Mouse (Mus musculus): ENCODE data around the gene Ssbp1.

The Ssbp1 gene

DNA sequence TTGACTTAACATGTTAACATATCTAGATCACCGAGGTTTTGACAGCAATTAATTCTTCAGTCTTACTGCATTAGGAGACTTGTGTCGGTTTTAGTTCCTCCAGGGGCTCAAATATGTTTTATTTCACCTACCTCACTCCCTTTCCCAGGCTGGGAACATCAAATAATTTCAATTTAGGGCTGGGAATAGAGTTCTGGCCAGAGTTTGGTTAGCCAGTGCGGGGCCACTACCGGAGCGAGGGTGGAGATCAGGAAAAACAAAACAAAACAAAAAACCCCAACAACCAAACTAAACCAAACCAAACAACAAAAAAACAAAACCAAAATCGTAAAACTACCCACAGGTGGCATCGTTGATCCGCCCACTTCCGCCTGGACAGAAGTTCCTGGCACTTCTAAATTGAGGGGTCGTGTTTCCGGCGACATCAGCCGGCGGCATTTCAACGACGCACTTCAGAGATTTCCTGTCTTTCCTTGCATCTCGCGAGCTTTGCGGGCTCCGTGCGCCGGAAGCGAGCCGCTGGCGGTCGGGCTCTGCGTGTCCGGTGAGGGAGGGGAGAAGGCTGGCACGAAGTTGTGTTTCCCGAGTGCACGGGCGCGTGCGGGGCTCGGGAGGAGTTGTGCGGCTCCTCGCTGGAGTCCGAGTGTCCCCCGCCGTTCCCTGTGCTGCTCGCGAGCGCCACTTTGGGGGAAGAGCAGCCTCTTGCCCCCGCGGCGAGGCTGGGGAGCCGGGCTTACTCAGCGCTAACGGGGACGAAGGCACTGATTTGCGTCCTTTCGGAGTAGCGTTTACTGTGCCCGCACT, at the start of gene Ssbp1:
Gene Ssbp1, plus strand, starts transcription at position 437 of the 804 bp plus-strand sequence.
- DNase-seq (ENCODE audit: low spot score in 2 of 2) = peak; percentile 67 to 92

DNA sequence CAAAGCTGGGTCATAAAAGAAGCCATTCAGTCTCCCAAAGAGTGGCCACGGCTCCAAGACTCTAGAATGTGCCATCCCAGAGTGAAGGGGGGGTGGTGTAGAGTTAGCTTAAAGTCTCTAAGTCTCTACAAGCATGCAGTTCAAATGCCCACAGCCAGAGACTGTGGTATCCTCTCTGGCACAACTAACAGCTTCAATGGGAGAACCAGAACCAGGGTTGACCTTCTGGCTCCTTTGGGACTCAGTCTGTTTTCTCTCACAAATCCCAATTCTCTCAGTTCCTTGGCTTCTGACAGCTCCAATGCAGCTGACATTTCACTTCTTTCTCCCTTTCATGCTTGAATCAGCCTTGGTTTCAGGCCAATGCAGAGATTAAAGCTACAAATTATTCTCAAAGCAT, 48.1 kb upstream of the Ssbp1 start:
- no peak for DNase-seq (ENCODE audit: low spot score in 2 of 2)

DNA sequence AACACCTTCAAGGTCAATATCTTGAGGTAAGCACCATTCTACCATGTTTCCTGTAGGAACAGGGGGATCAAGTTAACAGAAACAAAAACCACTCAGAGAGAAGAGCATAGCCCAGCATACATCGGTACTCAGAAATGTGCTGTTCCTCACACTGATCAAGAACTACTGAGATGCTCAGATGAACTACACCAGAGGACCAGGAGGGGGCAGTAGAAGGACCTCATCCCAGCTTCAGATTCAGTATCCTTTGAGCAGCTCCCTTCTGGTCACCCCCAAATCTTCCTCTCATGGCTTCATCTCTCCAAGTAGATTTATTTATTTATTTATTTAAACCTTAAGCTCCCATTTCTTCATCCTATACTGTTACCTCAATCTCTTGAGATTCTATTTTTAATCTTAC, 47.4 kb upstream of the Ssbp1 start:
- DNase-seq (ENCODE audit: low spot score in 2 of 2) = peak in 1 of 2 experiments; percentile 65

DNA sequence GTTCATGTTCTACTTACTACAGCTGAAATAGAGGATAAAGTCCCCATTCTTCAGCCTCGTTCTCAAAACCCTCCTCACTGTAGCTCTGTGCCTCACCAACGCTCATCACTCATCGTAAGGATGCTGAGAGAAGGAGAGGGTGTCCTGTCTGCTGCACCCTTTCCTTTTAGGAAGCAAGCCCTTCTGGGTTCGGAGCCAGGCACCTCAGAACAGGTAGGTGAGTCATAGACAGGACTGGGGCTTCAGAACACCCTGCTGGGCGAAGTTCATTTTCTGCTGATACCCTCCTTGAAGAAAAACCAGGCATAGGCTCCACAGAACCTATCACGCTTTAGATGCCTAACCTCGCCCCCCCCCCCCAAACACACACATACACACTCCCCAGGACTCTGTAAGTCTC, 43.7 kb upstream of the Ssbp1 start:
- DNase-seq (ENCODE audit: low spot score in 2 of 2) = no peak

DNA sequence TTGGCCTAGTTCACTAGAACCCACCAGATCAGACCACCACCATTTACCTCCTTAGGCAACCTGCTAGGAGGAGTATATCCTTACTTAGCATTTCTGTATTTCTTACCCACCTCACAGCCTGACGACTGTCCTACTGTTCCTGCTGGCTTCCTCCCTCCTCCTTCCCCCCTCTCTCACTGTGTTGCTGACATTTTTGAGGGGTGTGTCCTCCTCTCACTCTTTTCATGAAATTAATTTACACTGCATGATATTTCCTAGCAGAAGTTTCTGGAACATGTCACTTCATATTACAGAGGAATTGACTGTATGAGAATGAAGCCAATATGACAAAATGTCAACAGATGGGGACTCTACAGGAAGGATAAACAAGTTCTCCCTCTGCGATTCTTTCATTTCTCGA, 42.5 kb upstream of the Ssbp1 start:
- DNase-seq (ENCODE audit: low spot score in 2 of 2) = no peak

DNA sequence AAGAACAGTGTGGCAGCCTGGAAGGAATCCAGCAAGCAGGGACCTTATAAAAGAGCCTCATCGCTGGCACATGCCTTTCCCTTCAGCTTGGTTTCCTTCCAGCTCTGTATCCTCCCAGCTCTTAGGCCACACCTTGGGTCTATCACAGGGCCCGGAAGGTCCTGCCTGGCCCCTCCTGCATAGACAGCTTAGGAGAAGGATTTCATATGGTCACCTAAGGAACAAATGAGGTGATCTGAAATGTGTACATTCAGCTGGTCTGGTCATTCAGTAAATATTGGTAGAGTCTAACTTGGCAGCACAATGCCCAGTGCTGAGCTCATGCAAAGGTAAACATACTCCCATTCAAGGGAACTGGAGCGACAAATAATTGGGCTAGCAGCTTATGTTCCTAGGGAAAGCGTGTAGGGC, 41.6 kb upstream of the Ssbp1 start:
- DNase-seq (ENCODE audit: low spot score in 2 of 2) = no peak

DNA sequence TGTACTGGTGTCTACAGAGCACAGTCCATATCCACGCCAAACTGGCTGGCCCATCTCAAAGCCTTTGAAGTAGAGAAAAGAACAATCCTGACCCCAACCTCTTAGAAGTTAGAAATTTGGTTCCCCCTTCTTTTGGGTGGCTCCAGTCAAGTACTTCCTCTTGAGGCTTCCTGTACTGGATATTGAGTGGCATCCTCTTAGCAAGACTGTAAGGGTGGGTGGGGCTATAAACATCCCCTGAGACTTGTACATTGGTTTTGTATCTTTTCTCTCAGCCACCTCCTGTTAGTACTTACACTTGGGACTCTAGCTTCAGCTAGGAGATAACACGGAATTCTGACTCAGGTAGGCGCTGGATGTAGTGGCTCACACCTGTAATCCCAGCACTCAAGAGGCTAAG, 40.9 kb upstream of the Ssbp1 start:
- no peak for DNase-seq (ENCODE audit: low spot score in 2 of 2)

DNA sequence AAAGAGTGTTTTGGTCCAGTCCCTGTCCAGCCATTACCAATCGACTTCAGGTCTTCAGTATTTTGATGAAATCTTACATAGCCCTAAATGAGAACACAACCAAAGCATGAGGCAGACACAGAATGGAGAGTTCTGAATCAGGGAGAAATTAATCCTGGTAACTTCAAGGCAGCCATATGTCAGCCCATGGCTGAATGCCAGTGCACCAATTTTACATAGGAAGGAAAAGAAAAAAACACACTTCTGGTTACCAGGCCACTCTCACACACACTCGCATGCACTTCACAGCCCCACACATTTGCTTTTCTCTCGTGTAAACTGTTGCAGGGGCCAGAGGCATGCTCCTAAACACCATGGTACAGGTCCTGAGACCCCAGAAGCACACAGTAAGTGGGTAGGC, 40.3 kb upstream of the Ssbp1 start:
- DNase-seq (ENCODE audit: low spot score in 2 of 2) = peak in 1 of 2 experiments; percentile 55

DNA sequence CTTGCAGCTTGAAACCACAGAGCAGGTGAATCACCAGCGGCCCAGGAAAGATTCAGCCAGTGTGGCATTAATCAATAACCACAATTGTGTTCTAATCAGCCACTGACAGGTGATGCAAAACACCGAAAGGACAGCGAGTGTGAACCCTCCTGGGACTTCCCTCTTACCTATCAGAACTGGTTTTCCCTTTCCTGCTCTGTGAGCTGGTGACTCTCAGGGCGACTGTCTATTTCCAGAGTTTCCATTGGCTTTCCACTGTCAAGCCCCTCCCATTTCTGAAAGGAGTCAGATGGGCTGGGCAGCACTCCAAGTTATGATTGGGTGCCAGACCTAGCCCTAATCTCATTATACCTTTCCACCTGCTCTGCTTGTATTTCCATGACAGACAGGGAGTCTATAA, 39.8 kb upstream of the Ssbp1 start:
- DNase-seq (ENCODE audit: low spot score in 2 of 2) = no peak

DNA sequence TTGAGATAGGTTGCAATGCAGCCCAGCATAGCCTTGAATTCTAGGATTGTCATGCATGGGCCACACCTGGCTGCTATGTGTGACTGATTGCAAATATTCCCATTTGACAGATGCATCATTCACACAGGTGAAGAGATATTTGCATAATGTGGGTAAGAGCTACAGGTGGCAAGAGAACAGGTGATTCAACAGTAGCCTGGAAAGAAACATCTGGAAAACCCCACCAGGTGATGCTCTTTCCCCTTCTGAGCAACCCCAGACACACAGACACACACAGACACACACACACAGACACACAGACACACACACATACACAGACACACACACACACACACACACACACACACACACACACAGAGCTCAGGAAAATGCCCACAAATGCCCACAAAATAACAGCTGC, 39.3 kb upstream of the Ssbp1 start:
- DNase-seq (ENCODE audit: low spot score in 2 of 2) = no peak

DNA sequence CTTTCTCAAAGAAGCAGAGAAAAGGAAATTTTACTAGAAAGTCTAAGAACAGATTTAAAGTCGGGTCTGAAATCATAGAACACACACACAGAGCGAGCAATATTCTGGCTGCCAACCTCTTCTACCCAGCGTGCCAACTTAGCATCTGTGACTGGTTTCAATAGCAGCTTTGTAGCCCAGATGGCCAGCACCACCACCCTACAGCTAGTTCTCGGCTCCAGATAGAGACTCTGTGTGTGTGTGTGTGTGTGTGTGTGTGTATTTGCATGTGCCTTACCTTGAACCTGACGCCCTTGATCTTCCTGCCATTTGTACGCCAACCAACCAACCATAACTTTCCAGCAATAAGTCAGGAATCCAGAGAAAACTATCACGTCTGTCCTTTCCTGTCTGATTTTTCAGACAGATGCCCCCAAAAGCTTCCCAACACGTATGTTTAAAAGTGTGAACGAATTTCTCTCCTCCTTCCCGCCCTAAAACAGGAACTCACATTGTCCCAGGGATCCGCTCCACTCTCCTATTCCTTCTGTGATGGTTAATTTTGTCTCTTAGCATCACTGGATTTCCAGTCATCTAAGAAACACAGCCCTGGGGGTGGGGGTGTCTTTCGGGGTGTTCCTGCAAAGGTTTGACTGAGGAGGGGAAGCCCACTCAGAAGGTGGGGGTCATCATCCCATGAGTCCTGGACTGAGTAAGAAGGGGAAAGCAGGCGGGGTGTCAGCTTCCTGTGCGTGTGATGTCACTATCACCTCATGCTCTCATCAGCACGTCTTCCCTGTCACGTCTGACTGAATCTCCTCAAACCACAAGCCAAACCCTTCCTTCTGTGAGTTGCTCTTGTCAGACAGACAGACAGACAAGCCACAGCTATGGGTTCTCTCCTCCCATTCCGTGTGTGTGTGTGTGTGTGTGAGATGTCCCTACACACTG, 38.5 kb upstream of the Ssbp1 start:
- peak in 1 of 2 experiments; percentile 80 for DNase-seq (ENCODE audit: low spot score in 2 of 2)

DNA sequence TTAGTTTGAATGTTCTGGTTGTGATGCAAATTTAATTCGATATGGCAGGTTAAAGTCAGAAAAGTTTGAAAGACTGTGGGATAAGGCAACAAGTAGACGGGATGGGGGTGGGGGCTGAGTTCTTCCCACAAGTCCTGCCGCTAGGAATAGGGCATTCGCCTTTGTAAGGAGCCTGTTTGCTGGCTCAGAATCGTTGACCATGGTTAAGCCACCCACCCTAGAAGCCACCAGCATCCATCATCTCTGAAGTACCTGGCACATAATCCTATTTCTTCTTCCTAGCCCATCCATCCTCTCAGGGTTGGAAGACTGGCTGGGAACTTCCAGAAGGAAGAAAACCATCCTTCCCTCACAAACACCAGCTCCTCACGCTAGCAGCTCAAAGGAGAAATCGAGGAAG, 36.5 kb upstream of the Ssbp1 start:
- no peak for DNase-seq (ENCODE audit: low spot score in 2 of 2)

DNA sequence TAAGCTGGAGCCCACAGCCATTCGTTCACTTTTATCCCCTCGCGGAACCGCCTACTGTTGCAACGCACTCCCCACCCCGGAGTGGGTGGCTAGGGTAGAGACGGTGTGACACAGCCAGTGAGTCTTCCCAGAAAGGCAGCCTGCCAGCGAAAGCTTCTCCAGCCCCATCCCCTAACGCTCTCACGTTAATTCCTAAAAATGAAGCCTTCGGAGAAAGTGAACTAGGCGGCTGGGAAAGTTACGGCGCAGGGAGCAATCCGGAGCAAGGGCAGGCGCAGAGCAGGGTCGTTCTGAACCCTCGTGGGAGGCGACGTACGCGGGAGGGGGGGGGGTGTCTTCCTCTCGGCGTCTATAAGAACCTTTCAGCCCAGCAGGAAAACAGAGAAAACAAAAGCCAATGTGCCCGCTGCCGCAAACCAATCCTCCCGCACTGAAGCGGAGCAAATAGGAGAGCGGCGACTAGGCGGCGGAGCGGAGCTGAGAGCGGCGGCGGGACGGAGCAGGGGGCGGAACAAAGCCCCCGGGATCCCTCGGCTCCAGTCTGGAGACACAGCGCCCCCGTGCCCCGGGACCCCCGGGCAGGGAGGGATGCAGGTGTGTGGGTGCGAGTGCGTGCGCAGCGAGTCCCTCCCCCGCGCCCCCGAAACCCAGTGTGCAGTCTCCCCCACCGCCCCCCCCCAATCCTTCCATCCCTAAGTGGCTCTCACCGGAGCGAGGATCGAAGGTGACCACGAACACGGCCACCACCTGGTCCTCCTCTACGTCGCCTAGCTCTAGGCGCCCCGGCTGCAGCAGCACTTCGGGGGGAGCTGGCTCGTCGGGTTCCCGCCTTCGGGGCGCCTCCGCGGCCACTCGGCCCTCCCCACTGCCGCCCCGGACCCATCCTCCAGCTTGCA, 35.8 kb upstream of the Ssbp1 start:
- DNase-seq (ENCODE audit: low spot score in 2 of 2) = peak in 1 of 2 experiments; percentile 73

DNA sequence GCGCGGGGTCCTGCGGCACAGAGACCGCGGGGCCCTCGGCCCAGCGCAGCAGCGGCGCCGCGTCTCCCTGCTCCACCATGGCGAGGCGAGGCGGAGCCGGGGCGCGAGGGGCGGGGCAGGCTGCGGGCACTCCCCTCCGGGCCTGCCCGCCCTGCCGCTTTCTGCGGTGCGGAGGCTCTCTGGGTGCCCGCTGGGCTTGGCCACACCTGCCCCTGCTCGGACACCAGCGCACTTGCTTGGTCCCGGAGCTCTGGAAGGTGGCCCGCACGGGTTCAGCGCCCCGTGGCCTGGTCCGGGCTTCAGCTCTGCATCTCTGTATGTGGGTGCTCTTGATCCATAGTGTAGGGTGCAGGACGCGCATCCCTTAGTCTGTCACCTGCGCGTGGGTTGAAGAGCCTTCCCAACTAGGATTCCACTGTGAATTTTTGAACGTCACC, 35.1 kb upstream of the Ssbp1 start, which contains the start of gene E330009J07Rik:
Gene E330009J07Rik, minus strand, starts transcription at position 89 of the 437 bp plus-strand sequence.
- peak; percentile 68 to 75 for DNase-seq (ENCODE audit: low spot score in 2 of 2)

DNA sequence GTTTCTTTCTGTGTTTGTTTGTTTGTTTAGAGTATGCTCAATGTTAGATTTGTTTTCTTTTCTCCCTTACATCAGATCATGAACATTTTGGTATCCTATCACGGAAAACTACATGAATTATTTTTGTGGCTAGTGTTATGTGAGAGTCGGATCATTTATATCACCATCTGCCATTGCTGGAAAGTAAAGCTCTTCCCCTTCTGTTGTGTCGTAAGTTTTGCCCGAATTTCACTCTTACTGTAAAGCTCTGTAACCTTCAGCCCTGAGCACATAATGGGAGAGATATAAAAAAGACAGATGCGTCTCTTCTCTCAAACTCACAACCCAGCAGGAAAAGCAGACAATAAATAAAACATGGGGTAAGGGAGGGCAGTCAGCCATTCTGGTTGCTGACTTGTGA, 32.2 kb upstream of the Ssbp1 start, which contains the start of gene Wee2:
Gene Wee2, plus strand, starts transcription at position 153 of the 400 bp plus-strand sequence.
- no peak for DNase-seq (ENCODE audit: low spot score in 2 of 2)

DNA sequence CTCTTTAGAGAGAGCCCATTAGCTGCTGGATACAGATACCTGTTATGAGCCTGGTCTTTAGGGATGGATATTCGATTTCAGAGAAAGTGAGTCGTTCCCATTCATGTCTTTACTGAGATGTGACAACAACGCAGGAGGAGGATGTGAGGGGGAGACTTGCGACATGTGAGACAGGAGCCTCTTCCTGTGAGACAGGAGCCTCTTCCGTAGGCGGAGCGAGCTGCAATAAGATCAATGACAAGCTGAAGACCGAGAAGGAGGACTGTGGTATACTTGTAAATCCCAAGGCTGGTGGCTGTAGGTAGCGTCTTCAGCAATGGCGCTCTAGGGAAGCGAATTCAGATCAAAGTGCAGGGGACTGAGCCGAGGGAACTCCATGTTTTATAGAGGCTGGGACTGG, 31.4 kb upstream of the Ssbp1 start:
- DNase-seq (ENCODE audit: low spot score in 2 of 2) = no peak

DNA sequence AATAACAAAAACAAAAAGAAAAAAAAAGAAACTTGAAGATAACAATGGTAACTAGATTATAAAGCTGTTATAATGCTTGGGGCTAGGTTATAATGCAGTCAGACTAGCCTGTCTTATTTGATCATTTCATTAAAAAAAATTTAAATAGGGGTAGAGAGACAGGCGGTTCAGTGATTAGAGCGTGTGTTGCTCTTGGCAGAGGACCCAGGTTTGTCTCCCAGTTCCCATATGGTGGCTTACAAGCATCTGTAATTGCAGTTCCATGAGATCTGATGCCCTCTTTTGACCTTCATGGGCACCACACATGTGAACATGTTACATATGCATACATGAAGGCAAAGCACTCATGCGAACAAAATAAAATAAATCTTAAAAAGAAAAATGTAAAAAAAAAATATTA, 29.9 kb upstream of the Ssbp1 start:
- DNase-seq (ENCODE audit: low spot score in 2 of 2) = no peak

DNA sequence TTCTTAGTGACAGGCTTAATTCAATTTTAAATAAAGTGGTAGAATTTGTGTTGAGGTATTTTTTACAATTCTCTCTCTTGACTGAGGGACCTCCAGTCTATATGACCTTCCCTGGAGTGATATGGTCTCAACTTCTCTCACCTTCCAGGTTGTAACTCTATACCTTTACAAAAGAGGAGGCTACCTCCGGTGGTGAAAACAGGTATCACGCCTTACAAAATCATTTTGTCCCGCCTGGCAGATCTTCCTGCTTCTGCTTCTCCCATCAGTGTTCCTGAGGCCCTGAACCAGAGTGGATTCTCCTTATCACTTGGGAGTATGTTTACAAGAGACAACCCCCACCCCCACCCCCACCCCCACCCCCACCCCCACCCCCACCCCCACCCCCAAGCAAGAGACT, 29.4 kb upstream of the Ssbp1 start:
- DNase-seq (ENCODE audit: low spot score in 2 of 2) = no peak

DNA sequence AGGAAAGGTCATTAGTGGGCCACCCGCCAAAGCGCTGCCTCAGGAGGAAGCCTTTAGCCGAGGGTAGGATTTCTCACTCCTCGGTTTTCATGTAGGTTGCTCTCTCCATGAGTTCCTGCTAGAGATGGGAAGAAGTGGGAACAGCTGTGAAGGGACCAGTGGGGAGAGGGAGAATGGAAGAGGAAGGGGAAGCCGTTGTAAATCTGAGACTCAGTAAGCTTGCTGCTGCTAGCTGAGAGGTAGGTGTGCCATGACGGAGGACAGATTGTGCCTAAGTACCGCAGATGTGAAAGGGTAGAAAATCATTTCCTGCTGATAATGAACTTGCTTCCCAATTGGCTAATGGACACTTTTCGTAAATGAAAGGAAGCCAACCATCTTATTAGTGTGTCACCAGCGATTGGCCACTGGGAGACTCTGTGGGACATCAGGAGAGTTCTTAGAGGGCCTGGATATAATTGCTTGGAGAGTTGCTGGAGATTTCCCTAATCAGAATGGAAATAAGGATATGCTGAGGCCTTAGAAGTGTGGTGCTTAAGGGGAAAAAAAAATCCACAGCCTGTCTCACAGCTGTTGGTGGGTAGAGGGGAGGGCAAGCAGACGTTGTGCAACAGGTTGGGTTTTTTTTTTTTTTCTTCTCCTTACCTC, 27.7 kb upstream of the Ssbp1 start:
- no peak for DNase-seq (ENCODE audit: low spot score in 2 of 2)

DNA sequence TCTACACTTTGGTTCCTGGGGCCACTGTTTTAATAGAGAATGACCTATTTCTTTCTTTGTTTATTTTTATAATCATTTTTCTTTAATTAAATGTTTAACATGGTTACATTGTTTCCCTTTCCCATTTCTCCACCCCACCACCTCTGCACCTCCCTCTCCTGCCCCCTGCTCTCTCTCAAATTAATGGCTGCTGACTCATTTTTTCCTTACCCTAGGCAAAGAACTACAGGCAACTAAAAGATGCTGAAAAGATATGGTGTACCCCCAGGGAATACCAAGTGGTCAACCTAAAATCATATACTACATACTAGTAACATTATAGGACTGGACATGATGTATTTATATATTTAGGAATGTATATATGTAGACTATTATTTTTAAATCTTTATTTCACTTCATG, 22.5 kb upstream of the Ssbp1 start:
- no peak for DNase-seq (ENCODE audit: low spot score in 2 of 2)

DNA sequence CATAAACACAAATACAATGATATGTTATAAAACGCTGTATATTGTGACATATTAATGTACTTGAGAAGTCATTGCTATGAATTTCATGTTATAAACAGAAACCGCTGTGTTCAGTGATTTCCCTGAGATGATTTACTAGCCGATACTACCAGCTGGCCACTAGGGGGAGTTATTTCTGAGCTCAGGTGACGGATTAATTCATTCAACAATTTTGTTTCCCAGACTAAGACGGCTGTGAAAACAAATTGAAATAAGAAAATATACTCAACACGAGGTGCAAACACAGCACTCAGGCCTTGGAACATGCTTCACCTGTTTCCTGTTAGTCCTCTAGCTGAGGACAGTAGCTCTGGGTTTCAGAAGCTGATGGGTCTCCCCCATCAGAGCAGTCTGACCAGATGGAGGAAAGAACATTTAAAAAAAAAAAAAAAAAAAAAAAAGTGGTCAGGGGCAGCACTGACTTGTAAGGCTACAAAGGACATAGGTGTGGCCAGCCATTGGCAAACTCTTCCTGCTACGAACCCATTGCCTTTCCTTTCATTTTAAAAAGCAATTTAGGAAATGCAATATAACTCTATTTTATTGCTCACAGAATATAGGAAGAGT, 16.6 kb upstream of the Ssbp1 start:
- no peak for DNase-seq (ENCODE audit: low spot score in 2 of 2)

Measured in left cerebral cortex, adult 9 months (tissue).